8 mouse cellular contexts compared by ENCODE assay signal in genomic region chr7:44350957-44351711, GRCm38 (mm10). TPM values are rescaled to one million over a fixed set of nuclear protein-coding genes. Genes with fewer than 3 reads are reported as not detected.
A peak's percentile ranks its signal among the peaks of the same experiment; 100 is the strongest.
DNase-seq lines count a peak whose midpoint lies in the region; ATAC-seq lines count a peak whose summit lies in the region.

No protein-coding gene starts in this region.

- H3K36me3 ChIP-seq in forebrain, embryonic 16.5 days (ENCODE audit: control insufficient read depth, insufficient read depth), result peaks cover 2% of the 10 kb centered on the region; the same call in 1 of the 2 replicates
- H3K36me3 ChIP-seq in lung, embryonic 16.5 days (ENCODE audit: control insufficient read depth, insufficient read depth, low read length), result no peaks in the 10 kb centered on the region

- peak overlapping the region; percentile 34 for H3K9ac ChIP-seq in forebrain, embryonic 16.5 days (replicated peaks; ENCODE audit: low read depth, low read length)
- peak overlapping the region; percentile 52 for H3K9ac ChIP-seq in lung, embryonic 16.5 days (ENCODE audit: low read length)

- peak; percentile 48 for ATAC-seq in forebrain, embryonic 16.5 days
- ATAC-seq in hematopoietic stem cell, adult 5-6 weeks (replicated peaks in 1 of 2; ENCODE audit: insufficient read depth in 1 of 2, low FRiP score in 2 of 2, low TSS enrichment in 1 of 2, low read depth in 1 of 2, poor library complexity in 2 of 2, severe bottlenecking in 2 of 2), result peak; percentile 75 to 77
- peak; percentile 71 for ATAC-seq in lung, embryonic 16.5 days (ENCODE audit: low read depth)

- peak; percentile 76 for DNase-seq in MEL-GATA-1-ER (ENCODE audit: extremely low read depth, low read depth)
- peak; percentile 79 for DNase-seq in cerebellum, adult 11 months
- DNase-seq in layer of hippocampus, adult 8-10 months (ENCODE audit: low spot score in 2 of 2), result peak; percentile 82 to 89
- DNase-seq in ovary, adult 18-20 months (ENCODE audit: low spot score), result peak; percentile 57
- peak; percentile 76 for DNase-seq in thymus, postnatal 0 days (ENCODE audit: low spot score)

- H3K4me2 ChIP-seq in forebrain, embryonic 16.5 days (ENCODE audit: low read length), result peak overlapping the region; percentile 45
- peak overlapping the region; percentile 56 for H3K4me2 ChIP-seq in lung, embryonic 16.5 days (ENCODE audit: low read depth, low read length)

- H3K4me1 ChIP-seq in forebrain, embryonic 16.5 days (replicated peaks; ENCODE audit: control insufficient read depth, insufficient read depth, low read length), result peaks cover 26% of the 10 kb centered on the region
- H3K4me1 ChIP-seq in lung, embryonic 16.5 days (replicated peaks; ENCODE audit: control insufficient read depth, insufficient read depth, low read length), result peaks cover 9% of the 10 kb centered on the region; the same call in 1 of the 2 replicates

- 4% methylated on average over 25 of the region's 25 CpGs for WGBS in forebrain, embryonic 16.5 days
- 5% methylated on average over 25 of the region's 25 CpGs for WGBS in lung, embryonic 16.5 days

- H3K27me3 ChIP-seq in forebrain, embryonic 16.5 days (replicated peaks; ENCODE audit: control insufficient read depth, insufficient read depth, low read length), result peaks cover 48% of the 10 kb centered on the region
- peaks cover 51% of the 10 kb centered on the region for H3K27me3 ChIP-seq in lung, embryonic 16.5 days (ENCODE audit: control insufficient read depth, insufficient read depth, low read depth, low read length)

- H3K27ac ChIP-seq in forebrain, embryonic 16.5 days (ENCODE audit: low read length), result no peak overlapping the region
- no peak overlapping the region for H3K27ac ChIP-seq in lung, embryonic 16.5 days (ENCODE audit: low read length)

- peak overlapping the region; percentile 11 for H3K4me3 ChIP-seq in forebrain, embryonic 16.5 days (replicated peaks; ENCODE audit: low read length)
- H3K4me3 ChIP-seq in lung, embryonic 16.5 days (ENCODE audit: low read length), result peak overlapping the region; percentile 31

- no peaks in the 10 kb centered on the region for H3K9me3 ChIP-seq in forebrain, embryonic 16.5 days (ENCODE audit: control insufficient read depth, low read length)
- no peaks in the 10 kb centered on the region for H3K9me3 ChIP-seq in lung, embryonic 16.5 days (ENCODE audit: control insufficient read depth, low read length)

RNA-seq across cellular contexts. Expression of gene Syt3, which starts 32.8 kb away (rescaled TPM):
- 27.2 and 37.2 TPM in 2 replicates for polyA plus RNA-seq in forebrain, embryonic 16.5 days (2015; fragmentation: Nextera tagmentation; extraction: Ambion mirVana)
- 0.79 and 1.8 TPM in 2 replicates for total RNA-seq in hematopoietic stem cell, adult 5-6 weeks (2017)
- total RNA-seq in layer of hippocampus, adult 8-10 months (2022), result 10 to 100 TPM; 82.9 to 94.7 (median 87.0) TPM
- 2.1 and 2.3 TPM in 2 replicates for polyA plus RNA-seq in lung, embryonic 16.5 days (2015; fragmentation: Nextera tagmentation; extraction: Ambion mirVana)
- polyA plus RNA-seq in thymus, postnatal 0 days (2015; fragmentation: Nextera tagmentation; extraction: Ambion mirVana), result 0.26 and 0.38 TPM in 2 replicates

RNA-seq across cellular contexts. Expression of gene 1700008O03Rik, which starts 34.5 kb away (rescaled TPM):
- 0.86 and 2.3 TPM in 2 replicates for polyA plus RNA-seq in forebrain, embryonic 16.5 days (2015; fragmentation: Nextera tagmentation; extraction: Ambion mirVana)
- total RNA-seq in hematopoietic stem cell, adult 5-6 weeks (2017), result 1.9 TPM in 1 of 2 replicates, not detected in the other
- 1 to 10 TPM; 2.2 to 4.3 (median 2.8) TPM for total RNA-seq in layer of hippocampus, adult 8-10 months (2022)
- 1.2 and 1.5 TPM in 2 replicates for polyA plus RNA-seq in lung, embryonic 16.5 days (2015; fragmentation: Nextera tagmentation; extraction: Ambion mirVana)
- 0.59 and 0.90 TPM in 2 replicates for polyA plus RNA-seq in thymus, postnatal 0 days (2015; fragmentation: Nextera tagmentation; extraction: Ambion mirVana)

RNA-seq across cellular contexts. Expression of gene Shank1, which starts 41.1 kb away (rescaled TPM):
- polyA plus RNA-seq in forebrain, embryonic 16.5 days (2015; fragmentation: Nextera tagmentation; extraction: Ambion mirVana), result 20.4 and 26.5 TPM in 2 replicates
- total RNA-seq in hematopoietic stem cell, adult 5-6 weeks (2017), result not detected in 2 replicates
- 100 to 1,000 TPM; 568 to 623 (median 583) TPM for total RNA-seq in layer of hippocampus, adult 8-10 months (2022)
- 0.96 and 1.1 TPM in 2 replicates for polyA plus RNA-seq in lung, embryonic 16.5 days (2015; fragmentation: Nextera tagmentation; extraction: Ambion mirVana)
- 0.14 and 0.29 TPM in 2 replicates for polyA plus RNA-seq in thymus, postnatal 0 days (2015; fragmentation: Nextera tagmentation; extraction: Ambion mirVana)

RNA-seq across cellular contexts. Expression of gene Clec11a, which starts 44.4 kb away (rescaled TPM):
- 3.5 and 4.4 TPM in 2 replicates for polyA plus RNA-seq in forebrain, embryonic 16.5 days (2015; fragmentation: Nextera tagmentation; extraction: Ambion mirVana)
- total RNA-seq in hematopoietic stem cell, adult 5-6 weeks (2017), result 1.5 and 4.2 TPM in 2 replicates
- 1 to 10 TPM; 3.6 to 4.2 (median 3.6) TPM for total RNA-seq in layer of hippocampus, adult 8-10 months (2022)
- polyA plus RNA-seq in lung, embryonic 16.5 days (2015; fragmentation: Nextera tagmentation; extraction: Ambion mirVana), result 3.0 and 3.2 TPM in 2 replicates
- 3.7 and 4.0 TPM in 2 replicates for polyA plus RNA-seq in thymus, postnatal 0 days (2015; fragmentation: Nextera tagmentation; extraction: Ambion mirVana)

Comparison
In these comparisons a context has a peak if more than half of its experiments do, and no peak if none do; other contexts are left out.
1. RNA of gene Shank1, which starts 41.1 kb away (polyA plus RNA-seq): 20.4 to 26.5 TPM in forebrain, embryonic 16.5 days; 0.96 to 1.1 TPM in lung, embryonic 16.5 days and 0.14 to 0.29 TPM in thymus, postnatal 0 days; every median in the first group is over 10 times any median in the second.
2. Peak in every context shown above with its lines, with median percentiles within 50 percentile points of each other: DNase-seq and ATAC-seq.